ENCODE assay signal across 15 mouse cellular contexts in genomic region chr2:24638102-24638954, GRCm38 (mm10).
A peak's percentile ranks its signal among the peaks of the same experiment; 100 is the strongest.
DNase-seq lines count a peak whose midpoint lies in the region; ATAC-seq and TF ChIP-seq lines count a peak whose summit lies in the region.
"Had no signal": no experiment of that assay in that cellular context is flagged by ENCODE, and none has a peak within 500 bp of the region (broad histone marks: within the 10 kb centered on the region; RNA-seq: fewer than 3 reads in every experiment).

No protein-coding gene starts in this region.

- TF ChIP-seq CTCF in lung, embryonic 14.5 days (IDR thresholded peaks at IDR 0.05; ENCODE audit: low read depth): no peak

- H3K4me1 ChIP-seq in lung, embryonic 14.5 days (ENCODE audit: insufficient read depth): no peaks in the 10 kb centered on the region
- peaks cover 15% of the 10 kb centered on the region; the same call in 1 of the 2 replicates for H3K4me1 ChIP-seq in forebrain, embryonic 15.5 days
- peaks cover 18% of the 10 kb centered on the region for H3K4me1 ChIP-seq in midbrain, embryonic 11.5 days (ENCODE audit: control insufficient read depth, insufficient read depth, low read length)
- no peaks in the 10 kb centered on the region for H3K4me1 ChIP-seq in stomach, embryonic 16.5 days (ENCODE audit: control insufficient read depth, insufficient read depth, low read length)
- H3K4me1 ChIP-seq: liver, embryonic 12.5 days had no signal

- H3K36me3 ChIP-seq in lung, embryonic 14.5 days (ENCODE audit: insufficient read depth): no peaks in the 10 kb centered on the region
- H3K36me3 ChIP-seq in forebrain, embryonic 15.5 days: peaks cover 32% of the 10 kb centered on the region
- no peaks in the 10 kb centered on the region for H3K36me3 ChIP-seq in midbrain, embryonic 11.5 days (ENCODE audit: control insufficient read depth, insufficient read depth, low read length)
- H3K36me3 ChIP-seq in stomach, embryonic 16.5 days (ENCODE audit: control insufficient read depth, insufficient read depth, low read length): no peaks in the 10 kb centered on the region
- H3K36me3 ChIP-seq: liver, embryonic 12.5 days had no signal

- ATAC-seq in lung, embryonic 14.5 days (ENCODE audit: insufficient read depth): no peak
- peak; percentile 47; the same call in 1 of the 2 replicates for ATAC-seq in forebrain, embryonic 15.5 days (replicated peaks)
- peak; percentile 68 for ATAC-seq in midbrain, embryonic 11.5 days (ENCODE audit: low FRiP score)
- 0 out of 2 replicates have a peak, but pooled peaks have one; percentile 20 for ATAC-seq in stomach, embryonic 16.5 days (ENCODE audit: insufficient read depth, low FRiP score)
- ATAC-seq: liver, embryonic 12.5 days had no signal

- peak; percentile 5 for DNase-seq in lung, embryonic 14.5 days
- no peak for DNase-seq in lung, postnatal 36 days
- DNase-seq in midbrain, embryonic 11.5 days (ENCODE audit: low spot score, missing footprints): peak; percentile 87
- no peak for DNase-seq in cerebellum, postnatal 4 days (ENCODE audit: low spot score in 2 of 2)
- DNase-seq in lung, postnatal 10 days: no peak
- no peak for DNase-seq in frontal cortex, postnatal 36 days (ENCODE audit: low spot score in 2 of 2)
- DNase-seq: adrenal gland, postnatal 36 days; cerebellum, postnatal 10 days; kidney, postnatal 36 days; thymus, postnatal 4 days had no signal

- no peak overlapping the region for H3K4me3 ChIP-seq in lung, embryonic 14.5 days (ENCODE audit: low read depth, low read length)
- H3K4me3 ChIP-seq in forebrain, embryonic 15.5 days: no peak overlapping the region
- H3K4me3 ChIP-seq in midbrain, embryonic 11.5 days (ENCODE audit: low read depth, low read length): no peak overlapping the region
- H3K4me3 ChIP-seq in stomach, embryonic 16.5 days (replicated peaks; ENCODE audit: low read length): no peak overlapping the region
- H3K4me3 ChIP-seq: erythroblast, embryonic 14.5 days; liver, embryonic 12.5 days had no signal

- no peak overlapping the region for H3K4me2 ChIP-seq in lung, embryonic 14.5 days
- H3K4me2 ChIP-seq in forebrain, embryonic 15.5 days (replicated peaks): no peak overlapping the region
- H3K4me2 ChIP-seq in midbrain, embryonic 11.5 days: no peak overlapping the region
- H3K4me2 ChIP-seq in stomach, embryonic 16.5 days (ENCODE audit: low read depth, low read length): no peak overlapping the region
- H3K4me2 ChIP-seq: liver, embryonic 12.5 days had no signal

- H3K27ac ChIP-seq in lung, embryonic 14.5 days (ENCODE audit: low read depth): no peak overlapping the region
- H3K27ac ChIP-seq in forebrain, embryonic 15.5 days (replicated peaks): peak overlapping the region; percentile 69
- H3K27ac ChIP-seq in midbrain, embryonic 11.5 days (ENCODE audit: low read depth, low read length): peak overlapping the region; percentile 30
- H3K27ac ChIP-seq in stomach, embryonic 16.5 days (ENCODE audit: low read length): no peak overlapping the region
- H3K27ac ChIP-seq: liver, embryonic 12.5 days had no signal

- H3K27me3 ChIP-seq in lung, embryonic 14.5 days (ENCODE audit: insufficient read depth, low read length): no peaks in the 10 kb centered on the region
- H3K27me3 ChIP-seq in forebrain, embryonic 15.5 days: no peaks in the 10 kb centered on the region
- no peaks in the 10 kb centered on the region for H3K27me3 ChIP-seq in midbrain, embryonic 11.5 days (ENCODE audit: control insufficient read depth, insufficient read depth, low read length)
- H3K27me3 ChIP-seq in stomach, embryonic 16.5 days (ENCODE audit: control insufficient read depth, insufficient read depth, low read length): no peaks in the 10 kb centered on the region
- H3K27me3 ChIP-seq: CH12.LX; liver, embryonic 12.5 days had no signal

- no peaks in the 10 kb centered on the region for H3K9me3 ChIP-seq in lung, embryonic 14.5 days (ENCODE audit: low read depth, low read length)
- no peaks in the 10 kb centered on the region for H3K9me3 ChIP-seq in forebrain, embryonic 15.5 days
- H3K9me3 ChIP-seq in midbrain, embryonic 11.5 days (ENCODE audit: control insufficient read depth, low read length): no peaks in the 10 kb centered on the region
- no peaks in the 10 kb centered on the region for H3K9me3 ChIP-seq in stomach, embryonic 16.5 days (replicated peaks; ENCODE audit: control insufficient read depth, low read length)
- H3K9me3 ChIP-seq: liver, embryonic 12.5 days had no signal

- WGBS in lung, embryonic 14.5 days: 66% methylated on average over 14 of the region's 14 CpGs
- WGBS in forebrain, embryonic 15.5 days: 60% methylated on average over 14 of the region's 14 CpGs
- WGBS in midbrain, embryonic 11.5 days: 60% methylated on average over 14 of the region's 14 CpGs
- 62% methylated on average over 14 of the region's 14 CpGs for WGBS in stomach, embryonic 16.5 days

- H3K9ac ChIP-seq in lung, embryonic 14.5 days: no peak overlapping the region
- no peak overlapping the region for H3K9ac ChIP-seq in forebrain, embryonic 15.5 days (replicated peaks)
- H3K9ac ChIP-seq in midbrain, embryonic 11.5 days (ENCODE audit: low read length): no peak overlapping the region
- no peak overlapping the region for H3K9ac ChIP-seq in stomach, embryonic 16.5 days (ENCODE audit: low read length)
- H3K9ac ChIP-seq: liver, embryonic 12.5 days had no signal

Comparison
In these comparisons a context has a peak if more than half of its experiments do, and no peak if none do; other contexts are left out.
1. DNase-seq: peak in lung, embryonic 14.5 days (single experiment) and midbrain, embryonic 11.5 days (single experiment); none in lung, postnatal 36 days (single experiment), cerebellum, postnatal 4 days (0 of 2), lung, postnatal 10 days (single experiment) and frontal cortex, postnatal 36 days (0 of 2).
2. H3K27ac ChIP-seq: peak in forebrain, embryonic 15.5 days (single experiment) and midbrain, embryonic 11.5 days (single experiment); none in lung, embryonic 14.5 days (single experiment) and stomach, embryonic 16.5 days (single experiment).